Mouse (Mus musculus): ENCODE measurements around the gene Ptgs1. TPM values are rescaled to one million over a fixed set of nuclear protein-coding genes. Genes with fewer than 3 reads are reported as not detected.

The Ptgs1 gene
- polyA plus RNA-seq (2017; shearing (Covaris generic)), result 3.4 TPM

DNA sequence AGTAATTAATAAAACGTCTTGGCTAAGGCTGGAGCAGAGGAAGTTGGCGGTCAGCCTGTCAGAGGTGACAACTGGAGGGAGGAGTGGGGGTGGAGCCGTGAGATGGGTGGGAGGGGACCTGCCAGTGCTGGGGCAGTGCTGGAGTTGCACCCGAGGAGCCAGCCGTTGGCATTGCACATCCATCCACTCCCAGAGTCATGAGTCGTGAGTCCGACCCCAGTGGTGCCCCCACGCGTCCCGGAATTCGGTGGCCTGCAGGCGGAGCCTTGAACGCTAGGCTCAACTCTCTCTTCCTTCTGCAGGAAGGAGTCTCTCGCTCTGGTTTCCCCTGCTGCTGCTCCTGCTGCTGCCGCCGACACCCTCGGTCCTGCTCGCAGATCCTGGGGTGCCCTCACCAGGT, at the start of gene Ptgs1:
Ptgs1 (plus strand) TSS at position 61 of the 400 bp plus-strand sequence.

Other genes with a start within 250 kb of the Ptgs1 start
- 158 TPM for gene Ndufa8, start 181.0 kb upstream of the Ptgs1 start, polyA plus RNA-seq (2017; shearing (Covaris generic))
- gene Morn5, start 181.0 kb upstream of the Ptgs1 start, polyA plus RNA-seq (2017; shearing (Covaris generic)), result not detected
- gene Lhx6, start 125.0 kb upstream of the Ptgs1 start, polyA plus RNA-seq (2017; shearing (Covaris generic)), result not detected
- 15.0 TPM for gene Mrrf, start 94.0 kb upstream of the Ptgs1 start, polyA plus RNA-seq (2017; shearing (Covaris generic))
- 69.1 TPM for gene Rbm18, start 93.7 kb upstream of the Ptgs1 start, polyA plus RNA-seq (2017; shearing (Covaris generic))
- gene Olfr338, start 143.1 kb downstream of the Ptgs1 start, polyA plus RNA-seq (2017; shearing (Covaris generic)), result 0.05 TPM
- gene Olfr339, start 188.5 kb downstream of the Ptgs1 start, polyA plus RNA-seq (2017; shearing (Covaris generic)), result not detected
- gene Olfr340, start 222.2 kb downstream of the Ptgs1 start, polyA plus RNA-seq (2017; shearing (Covaris generic)), result not detected

Data from inflammation-experienced regulatory T-cells, adult 16 weeks (primary cell).